Comparison of ENCODE assay signal across 24 mouse cellular contexts in genomic region chr3:116640024-116640423, GRCm38 (mm10). TPM values are rescaled to one million over a fixed set of nuclear protein-coding genes. Genes with fewer than 3 reads are reported as not detected.
DNase-seq lines count a peak whose midpoint lies in the region; ATAC-seq and TF ChIP-seq lines count a peak whose summit lies in the region.
"Had no signal": no experiment of that assay in that cellular context is flagged by ENCODE, and none has a peak within 500 bp of the region (broad histone marks: within the 10 kb centered on the region; RNA-seq: fewer than 3 reads in every experiment).

No protein-coding gene starts in this region.

- H3K36me3 ChIP-seq in G1E (replicated peaks), result peaks cover 93% of the 10 kb centered on the region

- H3K4me3 ChIP-seq in G1E (ENCODE audit: low read depth, low read length), result no peak overlapping the region
- H3K4me3 ChIP-seq: forebrain, embryonic 12.5 days; lung, embryonic 15.5 days; megakaryocyte, embryonic 14.5 days; neural tube, embryonic 13.5 days had no signal

- peaks cover 27% of the 10 kb centered on the region for H3K4me1 ChIP-seq in G1E (ENCODE audit: insufficient read depth, low read depth, low read length)
- H3K4me1 ChIP-seq: forebrain, embryonic 12.5 days; lung, embryonic 15.5 days; neural tube, embryonic 13.5 days had no signal

- TF ChIP-seq CTCF in G1E (IDR thresholded peaks at IDR 0.05; ENCODE audit: low read depth, low read length), result no peak

- peak; percentile 40; the same call in 1 of the 2 replicates for ATAC-seq in G1E (ENCODE audit: extremely low read depth, insufficient number of reproducible peaks, low FRiP score, poor library complexity, severe bottlenecking)
- ATAC-seq in granulocyte monocyte progenitor cell, adult 5-6 weeks (replicated peaks; ENCODE audit: poor library complexity, severe bottlenecking), result 0 out of 2 replicates have a peak, but pooled peaks have one; percentile 31
- ATAC-seq in megakaryocyte, adult 5-6 weeks (ENCODE audit: poor library complexity, severe bottlenecking), result peak; percentile 53
- ATAC-seq: hindbrain, embryonic 16.5 days had no signal

- no peaks in the 10 kb centered on the region for H3K27me3 ChIP-seq in G1E (ENCODE audit: insufficient read depth, low read length)
- H3K27me3 ChIP-seq: forebrain, embryonic 12.5 days; lung, embryonic 15.5 days; megakaryocyte, embryonic 14.5 days; neural tube, embryonic 13.5 days had no signal

- H3K9me3 ChIP-seq in G1E (replicated peaks), result no peaks in the 10 kb centered on the region
- H3K9me3 ChIP-seq: forebrain, embryonic 12.5 days; lung, embryonic 15.5 days; megakaryocyte, embryonic 14.5 days; neural tube, embryonic 13.5 days had no signal

- DNase-seq in 3T3-L1 (ENCODE audit: low read depth, low spot score) (peak; percentile 14), G1E (ENCODE audit: low spot score) (no peak), MN1 (ENCODE audit: low spot score) (no peak)
- no peak for DNase-seq in embryo, embryonic 9.5 days (ENCODE audit: extremely low spot score)
- no peak for DNase-seq in adrenal gland, postnatal 10 days
- DNase-seq: adrenal gland, adult 2 months; cerebellum, adult 11-12 months; heart, adult 18-20 months; heart, postnatal 14 days; kidney, adult 8-10 months; left cerebral cortex, postnatal 4 days had no signal

RNA-seq across cellular contexts. Expression of gene Mfsd14a, which starts 22.5 kb away (rescaled TPM):
- 73.6 and 75.9 TPM in 2 replicates for total RNA-seq in G1E (2014; fragmentation: Nextera tagmentation)
- total RNA-seq in G1E (2017), result 86.5 and 87.0 TPM in 2 replicates
- 12.4 and 15.0 TPM in 2 replicates for polyA plus RNA-seq in G1E (2012)
- total RNA-seq in granulocyte monocyte progenitor cell, adult 5-6 weeks (2014; fragmentation: Nextera tagmentation), result 52.3 and 64.6 TPM in 2 replicates
- 67.0 and 95.5 TPM in 2 replicates for total RNA-seq in granulocyte monocyte progenitor cell, adult 5-6 weeks (2017)
- total RNA-seq in megakaryocyte, adult 5-6 weeks (2015), result 82.7 and 88.5 TPM in 2 replicates
- total RNA-seq in megakaryocyte, adult 5-6 weeks (2017), result 91.5 and 95.8 TPM in 2 replicates
- 10 to 100 TPM; 44.3 to 47.9 TPM for total RNA-seq in adrenal gland, postnatal 10 days (2021)

RNA-seq across cellular contexts. Expression of gene Trmt13, which starts 25.6 kb away (rescaled TPM):
- 32.1 and 42.9 TPM in 2 replicates for total RNA-seq in G1E (2014; fragmentation: Nextera tagmentation)
- 34.5 and 35.8 TPM in 2 replicates for total RNA-seq in G1E (2017)
- 2.2 and 3.8 TPM in 2 replicates for polyA plus RNA-seq in G1E (2012)
- total RNA-seq in granulocyte monocyte progenitor cell, adult 5-6 weeks (2014; fragmentation: Nextera tagmentation), result 33.7 and 47.5 TPM in 2 replicates
- total RNA-seq in granulocyte monocyte progenitor cell, adult 5-6 weeks (2017), result 35.8 and 43.3 TPM in 2 replicates
- 17.7 and 19.4 TPM in 2 replicates for total RNA-seq in megakaryocyte, adult 5-6 weeks (2015)
- 22.1 and 27.0 TPM in 2 replicates for total RNA-seq in megakaryocyte, adult 5-6 weeks (2017)
- total RNA-seq in adrenal gland, postnatal 10 days (2021), result 10 to 100 TPM; 12.0 to 15.5 TPM

RNA-seq across cellular contexts. Expression of gene Gm43191, which starts 41.0 kb away (rescaled TPM):
- total RNA-seq in G1E (2014; fragmentation: Nextera tagmentation), result not detected in 2 replicates
- total RNA-seq in G1E (2017), result not detected in 2 replicates
- polyA plus RNA-seq in G1E (2012), result not detected in 2 replicates
- not detected in 2 replicates for total RNA-seq in granulocyte monocyte progenitor cell, adult 5-6 weeks (2014; fragmentation: Nextera tagmentation)
- not detected in 2 replicates for total RNA-seq in granulocyte monocyte progenitor cell, adult 5-6 weeks (2017)
- not detected in 2 replicates for total RNA-seq in megakaryocyte, adult 5-6 weeks (2015)
- not detected in 2 replicates for total RNA-seq in megakaryocyte, adult 5-6 weeks (2017)
- not detected for total RNA-seq in adrenal gland, postnatal 10 days (2021)
- total RNA-seq: adrenal gland, adult 2 months; heart, adult 18-20 months had no signal
- polyA plus RNA-seq: adrenal gland, adult 2 months; brain, embryonic 14.5 days; cortical plate, adult 2 months; embryonic facial prominence, embryonic 14.5 days; forebrain, embryonic 12.5 days; hindbrain, embryonic 16.5 days; large intestine, adult 2 months; lung, embryonic 15.5 days; neural tube, embryonic 13.5 days; small intestine, adult 2 months; stomach, embryonic 14.5 days had no signal

RNA-seq across cellular contexts. Expression of gene Sass6, which starts 45.2 kb away (rescaled TPM):
- total RNA-seq in G1E (2014; fragmentation: Nextera tagmentation), result 58.1 and 74.3 TPM in 2 replicates
- total RNA-seq in G1E (2017), result 37.6 and 39.6 TPM in 2 replicates
- 6.6 and 7.6 TPM in 2 replicates for polyA plus RNA-seq in G1E (2012)
- 31.2 and 35.0 TPM in 2 replicates for total RNA-seq in granulocyte monocyte progenitor cell, adult 5-6 weeks (2014; fragmentation: Nextera tagmentation)
- 50.1 and 72.7 TPM in 2 replicates for total RNA-seq in granulocyte monocyte progenitor cell, adult 5-6 weeks (2017)
- 33.6 and 36.1 TPM in 2 replicates for total RNA-seq in megakaryocyte, adult 5-6 weeks (2015)
- 44.9 and 46.2 TPM in 2 replicates for total RNA-seq in megakaryocyte, adult 5-6 weeks (2017)
- total RNA-seq in adrenal gland, postnatal 10 days (2021), result 1 to 10 TPM; 4.5 to 6.6 TPM
